Mouse (Mus musculus) cortical plate, adult 2 months (tissue): ENCODE measurements at regions not wholly inside any gene's neighbourhood (a gene's known extent, or its start where the extent isn't known, plus 50 kb on each side); places are given as distances from the start of the nearest gene placed in this dataset.

Source experiments
- H3K27ac ChIP-seq: fragments of 200-500 bp; 2 replicates; pipeline ENCODE4 v1.5.1; 2012; ENCODE audit warnings: low read length, control low read depth, inconsistent platforms; ENCODE audit not compliant: insufficient read depth
- H3K4me1 ChIP-seq: fragments of 200-500 bp; 2 replicates; pipeline ENCODE4 v1.6.1; 2011; ENCODE audit warnings: low read length; ENCODE audit not compliant: control insufficient read depth, insufficient read depth
- H3K4me3 ChIP-seq: fragments of 200-500 bp; 2 replicates; pipeline ENCODE4 v1.5.1; 2011; ENCODE audit warnings: mild to moderate bottlenecking, low read length, control low read depth; ENCODE audit not compliant: insufficient read depth
- CTCF ChIP-seq: fragments of 200-500 bp; IDR thresholded peaks from 2 replicates; pipeline ENCODE4 v1.5.1; 2011; ENCODE audit warnings: mild to moderate bottlenecking, control low read depth, low read length; ENCODE audit not compliant: insufficient read depth; ENCODE audit errors: extremely low read depth
- POLR2A ChIP-seq: fragments of 200-500 bp; IDR thresholded peaks from 2 replicates; pipeline ENCODE4 v1.6.1; 2011; ENCODE audit warnings: mild to moderate bottlenecking, low read length, control low read depth; ENCODE audit not compliant: insufficient read depth; ENCODE audit errors: extremely low read depth

DNA sequence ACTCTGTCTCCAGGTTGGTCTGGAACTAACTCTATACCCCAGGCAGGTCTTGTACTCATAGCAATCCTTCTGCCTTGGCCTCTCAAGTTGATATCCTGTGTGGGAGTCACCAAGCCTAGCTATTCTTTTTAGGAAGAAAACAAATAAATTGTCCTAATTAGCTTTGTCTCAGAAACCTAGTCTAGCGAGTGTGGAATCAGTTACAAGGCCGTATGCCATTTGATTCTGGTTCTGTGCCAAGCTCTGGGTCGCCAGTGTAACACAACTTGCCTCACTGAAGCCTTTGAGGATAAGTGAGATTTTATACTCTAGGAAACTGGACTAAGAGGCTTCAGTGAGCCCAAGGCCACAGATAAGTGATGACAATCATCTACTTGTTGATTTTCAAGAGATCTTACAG is 219.6 kb downstream of the Gm4791 start:
- no peak for TF ChIP-seq CTCF
- no peak for TF ChIP-seq POLR2A
- H3K4me3 ChIP-seq, result no peak overlapping the region
- H3K4me1 ChIP-seq, result no peaks in the 10 kb centered on the region

GRCm38 (mm10) chr9:47223536-47223935 is 225.0 kb downstream of the Gm4791 start:
- TF ChIP-seq CTCF (no peak), POLR2A (no peak)
- Histone ChIP-seq H3K4me3 (no peak overlapping the region), H3K4me1 (no peaks in the 10 kb centered on the region), H3K27ac (no peak overlapping the region)

More for the DNA sequence above, 219.6 kb downstream of the Gm4791 start:
- no peak overlapping the region for H3K27ac ChIP-seq

DNA sequence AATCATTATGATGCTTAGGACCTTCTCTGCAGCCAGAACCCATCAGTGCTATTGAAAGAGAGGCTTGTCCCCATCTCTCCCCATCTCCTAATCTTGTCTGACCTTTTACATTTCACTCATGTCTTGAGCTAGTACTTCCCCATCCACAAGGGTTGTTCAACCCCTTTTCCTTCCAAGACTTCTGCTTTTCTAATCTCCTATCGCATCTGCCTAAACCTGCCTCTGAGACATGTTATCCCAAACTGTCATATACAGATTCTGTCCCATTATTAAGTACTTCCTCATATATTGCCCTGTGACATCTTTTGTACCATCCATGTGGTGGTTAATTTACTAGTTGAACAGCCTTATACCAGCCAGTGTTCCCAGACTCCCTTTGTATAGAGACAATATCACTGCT is 225.7 kb downstream of the Gm4791 start:
- no peak for TF ChIP-seq POLR2A
- no peak for TF ChIP-seq CTCF
- no peaks in the 10 kb centered on the region for H3K4me1 ChIP-seq

GRCm38 (mm10) chr9:47226476-47227271 is 228.1 kb downstream of the Gm4791 start:
- no peak overlapping the region for H3K27ac ChIP-seq
- no peak overlapping the region for H3K4me3 ChIP-seq
- TF ChIP-seq POLR2A, result no peak
- TF ChIP-seq CTCF, result no peak
- H3K4me1 ChIP-seq, result no peaks in the 10 kb centered on the region

More for the DNA sequence above, 225.7 kb downstream of the Gm4791 start:
- H3K27ac ChIP-seq, result no peak overlapping the region
- no peak overlapping the region for H3K4me3 ChIP-seq

DNA sequence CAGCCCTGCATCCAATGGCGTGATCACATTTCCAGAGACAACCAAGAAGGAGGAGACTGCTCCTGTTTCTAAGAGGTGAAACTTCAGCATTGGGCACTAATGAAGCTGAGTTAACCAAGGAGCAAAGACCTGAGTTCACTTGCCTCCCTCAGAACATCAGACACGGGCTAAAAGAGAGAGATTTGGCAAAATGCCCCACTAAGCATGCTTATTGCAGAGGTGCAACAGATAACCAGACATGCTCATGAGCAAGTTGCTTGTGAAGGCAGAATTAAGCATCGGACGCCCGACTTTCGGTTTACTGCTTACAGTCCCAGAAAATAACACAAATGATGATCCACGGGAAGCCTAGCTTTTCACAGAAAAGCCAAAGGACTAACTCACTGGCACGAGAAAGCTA is 228.8 kb downstream of the Gm4791 start:
- no peak overlapping the region for H3K27ac ChIP-seq
- no peaks in the 10 kb centered on the region for H3K4me1 ChIP-seq
- TF ChIP-seq CTCF (no peak), POLR2A (no peak)
- no peak overlapping the region for H3K4me3 ChIP-seq

DNA sequence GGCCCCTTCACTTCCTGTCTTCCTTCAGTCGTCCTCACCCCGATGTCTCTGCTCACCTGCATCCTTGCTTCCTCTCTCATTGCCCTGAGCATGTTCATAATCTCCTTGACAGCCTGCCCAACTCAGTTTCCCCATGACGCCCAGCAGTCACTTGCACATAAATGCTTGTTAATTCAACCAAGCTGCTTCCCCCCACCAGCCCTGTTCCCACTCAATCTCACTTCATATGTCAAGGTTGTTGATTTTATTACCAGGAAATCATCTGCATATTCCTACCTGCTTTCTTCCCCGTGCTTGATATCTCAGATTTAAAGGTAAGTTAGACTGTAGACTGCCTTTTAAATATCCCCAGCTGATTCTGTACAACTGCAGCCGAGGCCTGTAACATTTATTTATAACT is 230.2 kb downstream of the Gm4791 start:
- no peak overlapping the region for H3K27ac ChIP-seq
- no peak overlapping the region for H3K4me3 ChIP-seq
- TF ChIP-seq POLR2A (no peak), CTCF (no peak)
- H3K4me1 ChIP-seq, result no peaks in the 10 kb centered on the region

DNA sequence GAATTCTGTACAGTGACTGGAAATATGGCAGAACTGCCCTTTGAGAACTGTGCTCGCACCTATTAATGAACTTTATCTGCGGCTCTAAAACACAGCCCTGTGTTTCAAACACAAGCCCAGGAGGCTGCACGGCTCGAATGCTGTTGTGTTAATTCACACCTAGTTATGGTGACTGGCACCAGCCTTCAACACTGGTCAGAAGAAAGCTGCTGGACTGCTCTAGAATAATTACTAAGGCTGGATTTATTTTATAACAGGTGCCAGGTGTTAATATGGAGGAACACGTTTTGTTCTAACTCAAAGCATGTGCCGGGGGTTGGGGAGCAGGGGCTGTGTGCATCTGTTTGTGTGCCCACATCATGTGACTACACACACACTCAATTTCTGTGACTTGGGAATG is 230.8 kb downstream of the Gm4791 start:
- TF ChIP-seq CTCF, result no peak
- TF ChIP-seq POLR2A, result no peak
- no peak overlapping the region for H3K27ac ChIP-seq
- H3K4me1 ChIP-seq, result no peaks in the 10 kb centered on the region
- H3K4me3 ChIP-seq, result no peak overlapping the region

- Histone ChIP-seq H3K4me1 (no peaks in the 10 kb centered on the region), H3K4me3 (no peak overlapping the region), H3K27ac (no peak overlapping the region)
- TF ChIP-seq POLR2A, result no peak
- no peak for TF ChIP-seq CTCF
Measured at GRCm38 (mm10) chr9:47240950-47241349, 242.4 kb downstream of the Gm4791 start.

DNA sequence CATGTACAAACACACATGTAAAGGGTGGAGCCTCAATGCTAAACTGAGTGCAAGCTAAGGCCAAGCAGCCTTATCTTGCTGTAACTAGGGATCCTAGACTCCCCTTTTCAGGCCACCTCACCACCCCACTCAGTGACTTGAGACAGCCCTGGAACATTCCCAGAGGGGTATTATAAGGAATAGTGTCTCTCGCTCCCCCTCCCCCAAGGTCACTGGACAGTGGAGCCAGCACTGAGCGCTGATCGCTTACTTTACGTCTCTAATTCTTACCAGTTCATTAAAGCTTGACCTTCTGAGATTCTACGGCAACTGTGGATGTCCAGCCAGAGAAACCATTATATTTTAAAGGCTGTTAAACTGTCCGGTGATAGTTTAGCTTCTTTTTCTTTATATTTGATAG is 243.5 kb downstream of the Gm4791 start:
- Histone ChIP-seq H3K27ac (no peak overlapping the region), H3K4me1 (no peaks in the 10 kb centered on the region), H3K4me3 (no peak overlapping the region)
- TF ChIP-seq CTCF, result no peak

GRCm38 (mm10) chr9:47242526-47242925 is 244.0 kb downstream of the Gm4791 start:
- TF ChIP-seq CTCF (no peak), POLR2A (no peak)

More at GRCm38 (mm10) chr9:47242526-47242925, 244.0 kb downstream of the Gm4791 start:
- no peaks in the 10 kb centered on the region for H3K4me1 ChIP-seq
- H3K4me3 ChIP-seq, result no peak overlapping the region
- H3K27ac ChIP-seq, result no peak overlapping the region
